In genomic region chr12:118846649-118847321, GRCm38 (mm10) we compare ENCODE assay signal across 8 mouse cellular contexts. TPM values are rescaled to one million over a fixed set of nuclear protein-coding genes. Genes with fewer than 3 reads are reported as not detected.
DNase-seq lines count a peak whose midpoint lies in the region; ATAC-seq lines count a peak whose summit lies in the region.
"Had no signal": no experiment of that assay in that cellular context is flagged by ENCODE, and none has a peak within 500 bp of the region (broad histone marks: within the 10 kb centered on the region; RNA-seq: fewer than 3 reads in every experiment).

No protein-coding gene starts in this region.

- H3K36me3 ChIP-seq in liver, embryonic 11.5 days (ENCODE audit: control insufficient read depth, insufficient read depth, low read length): no peaks in the 10 kb centered on the region

- peaks cover 95% of the 10 kb centered on the region for H3K27me3 ChIP-seq in liver, embryonic 11.5 days (replicated peaks; ENCODE audit: control insufficient read depth, insufficient read depth, low read length)

- peak overlapping the region; percentile 47 for H3K4me3 ChIP-seq in liver, embryonic 11.5 days (ENCODE audit: low read depth, low read length)

- H3K4me2 ChIP-seq in liver, embryonic 11.5 days: peak overlapping the region; percentile 72

- no peak overlapping the region for H3K27ac ChIP-seq in liver, embryonic 11.5 days (ENCODE audit: low read depth, low read length)

- no peak overlapping the region for H3K9ac ChIP-seq in liver, embryonic 11.5 days (ENCODE audit: low read depth, low read length)

- WGBS in liver, embryonic 11.5 days: under 1% methylated on average over 59 of the region's 59 CpGs

- peak; percentile 51 to 57 for DNase-seq in right cerebral cortex, postnatal 10 days (ENCODE audit: low spot score in 2 of 2)
- no peak for DNase-seq in right cerebral cortex, adult 18-20 months
- DNase-seq in brain, adult 2 months (ENCODE audit: low read depth, low spot score): peak; percentile 72
- peak; percentile 45 for DNase-seq in liver, embryonic 11.5 days (ENCODE audit: low spot score)
- peak; percentile 80 for DNase-seq in neural tube, embryonic 10.5 days (ENCODE audit: extremely low spot score, low spot score)
- DNase-seq in layer of hippocampus, adult 9-11 months: no peak

- no peaks in the 10 kb centered on the region; the same call in none of the 2 replicates for H3K4me1 ChIP-seq in liver, embryonic 11.5 days (replicated peaks; ENCODE audit: control insufficient read depth, insufficient read depth, low read length)

- peak; percentile 78 for ATAC-seq in granulocyte monocyte progenitor cell, adult 5-6 weeks (replicated peaks; ENCODE audit: poor library complexity, severe bottlenecking)
- peak; percentile 52 for ATAC-seq in liver, embryonic 11.5 days (replicated peaks; ENCODE audit: low FRiP score)

- H3K9me3 ChIP-seq in liver, embryonic 11.5 days (ENCODE audit: control insufficient read depth, low read length): no peaks in the 10 kb centered on the region

RNA-seq across cellular contexts. Expression of gene Sp8, which starts 0.7 kb away (rescaled TPM):
- total RNA-seq in granulocyte monocyte progenitor cell, adult 5-6 weeks (2014; fragmentation: Nextera tagmentation): not detected in 2 replicates
- total RNA-seq in granulocyte monocyte progenitor cell, adult 5-6 weeks (2017): not detected in 2 replicates
- 0.05 and 0.06 TPM in 2 replicates for polyA plus RNA-seq in liver, embryonic 11.5 days (2014; fragmentation: Nextera tagmentation; extraction: Ambion mirVana)
- polyA plus RNA-seq: gonadal fat pad, adult 2 months had no signal

Comparison
In these comparisons a context has a peak if more than half of its experiments do, and no peak if none do; other contexts are left out.
1. DNase-seq: peak in right cerebral cortex, postnatal 10 days (2 of 2), brain, adult 2 months (single experiment), liver, embryonic 11.5 days (single experiment) and neural tube, embryonic 10.5 days (single experiment); none in right cerebral cortex, adult 18-20 months (single experiment) and layer of hippocampus, adult 9-11 months (single experiment).